Mouse (Mus musculus): Measurements from ENCODE around the gene Kcnip3. TPM values are rescaled to one million over a fixed set of nuclear protein-coding genes. Genes with fewer than 3 reads are reported as not detected.
A peak's percentile ranks its signal among the peaks of the same experiment; 100 is the strongest.

Gene Kcnip3
- polyA plus RNA-seq, 1 experiment from 2014 or later, result 1.8 TPM

DNA sequence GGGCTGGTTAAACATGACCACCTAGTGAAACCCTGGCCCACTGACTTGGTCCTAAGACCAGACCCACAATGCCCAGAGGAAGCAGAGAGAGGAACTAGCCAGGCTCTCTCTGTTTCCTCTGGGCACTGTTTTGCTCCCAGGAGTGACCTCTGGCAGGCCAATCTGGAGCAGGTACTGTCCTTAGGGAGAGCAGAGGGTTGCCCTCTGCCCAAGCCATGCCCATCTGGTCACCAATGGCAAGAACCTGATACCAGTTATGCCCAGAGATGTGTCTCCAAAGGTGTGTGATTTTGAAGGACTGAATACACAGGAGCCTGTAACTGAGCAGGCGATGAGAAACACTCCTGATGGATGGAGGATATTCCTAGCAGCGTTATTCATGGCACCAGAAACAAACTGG is 19.8 kb upstream of the Kcnip3 start:
- H3K4me1 ChIP-seq (replicated peaks; ENCODE audit: control insufficient read depth, insufficient read depth, low read length), result no peaks in the 10 kb centered on the region
- H3K4me2 ChIP-seq (replicated peaks; ENCODE audit: low read depth), result no peak overlapping the region; the same call in 1 of the 2 replicates
- H3K27ac ChIP-seq (ENCODE audit: low read depth, low read length), result no peak overlapping the region
- TF ChIP-seq CTCF (IDR thresholded peaks at IDR 0.05; ENCODE audit: low read depth), result no peak
- H3K9ac ChIP-seq (ENCODE audit: low read depth, low read length), result no peak overlapping the region
- H3K27me3 ChIP-seq (replicated peaks; ENCODE audit: control insufficient read depth, insufficient read depth, low read length), result peaks cover 13% of the 10 kb centered on the region; the same call in 1 of the 2 replicates
- H3K36me3 ChIP-seq (ENCODE audit: control insufficient read depth, insufficient read depth), result no peaks in the 10 kb centered on the region
- WGBS, result 84% methylated on average over 2 of the region's 2 CpGs
- H3K9me3 ChIP-seq (ENCODE audit: control insufficient read depth), result no peaks in the 10 kb centered on the region
- no peak for ATAC-seq
- H3K4me3 ChIP-seq (ENCODE audit: low read depth, low read length), result no peak overlapping the region

DNA sequence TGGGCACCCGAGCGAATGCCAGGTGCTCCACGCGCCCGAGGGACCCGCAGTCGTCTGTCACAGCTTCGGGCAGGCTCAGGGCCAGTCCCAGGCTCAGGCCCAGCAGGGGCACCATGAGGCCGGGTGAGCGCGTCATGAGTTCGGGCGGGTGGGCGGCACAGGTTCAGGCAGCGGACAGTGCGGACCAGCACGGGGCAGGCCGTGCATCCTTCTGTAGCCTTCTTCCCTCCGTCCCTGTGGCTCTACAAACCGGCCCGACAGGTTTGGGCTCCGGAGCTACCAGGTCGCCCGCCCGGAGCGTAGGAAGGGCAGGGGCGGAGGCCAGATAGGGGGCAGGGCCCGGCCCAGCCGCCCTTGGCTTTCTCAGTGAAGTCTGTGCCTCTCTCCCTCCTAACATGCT is 19.3 kb upstream of the Kcnip3 start, which contains the start of gene Prom2:
Gene Prom2, minus strand, starts transcription at position 283 of the 400 bp plus-strand sequence.
- no peak for TF ChIP-seq CTCF (IDR thresholded peaks at IDR 0.05; ENCODE audit: low read depth)
- H3K27ac ChIP-seq (ENCODE audit: low read depth, low read length), result no peak within 1 kb of the TSS
- no peak within 1 kb of the TSS for H3K9ac ChIP-seq (ENCODE audit: low read depth, low read length)
- H3K4me3 ChIP-seq (ENCODE audit: low read depth, low read length), result no peak within 1 kb of the TSS
- H3K36me3 ChIP-seq (ENCODE audit: control insufficient read depth, insufficient read depth), result no peaks in the 10 kb centered on the region
- WGBS, result 3% methylated on average over 28 of the region's 29 CpGs
- peak within 1 kb of the TSS; percentile 50 for H3K4me2 ChIP-seq (replicated peaks; ENCODE audit: low read depth)
- H3K9me3 ChIP-seq (ENCODE audit: control insufficient read depth), result no peaks in the 10 kb centered on the region
- H3K27me3 ChIP-seq (replicated peaks; ENCODE audit: control insufficient read depth, insufficient read depth, low read length), result peaks cover 13% of the 10 kb centered on the region; the same call in 1 of the 2 replicates
- ATAC-seq, result peak; percentile 43
- H3K4me1 ChIP-seq (replicated peaks; ENCODE audit: control insufficient read depth, insufficient read depth, low read length), result no peaks in the 10 kb centered on the region

DNA sequence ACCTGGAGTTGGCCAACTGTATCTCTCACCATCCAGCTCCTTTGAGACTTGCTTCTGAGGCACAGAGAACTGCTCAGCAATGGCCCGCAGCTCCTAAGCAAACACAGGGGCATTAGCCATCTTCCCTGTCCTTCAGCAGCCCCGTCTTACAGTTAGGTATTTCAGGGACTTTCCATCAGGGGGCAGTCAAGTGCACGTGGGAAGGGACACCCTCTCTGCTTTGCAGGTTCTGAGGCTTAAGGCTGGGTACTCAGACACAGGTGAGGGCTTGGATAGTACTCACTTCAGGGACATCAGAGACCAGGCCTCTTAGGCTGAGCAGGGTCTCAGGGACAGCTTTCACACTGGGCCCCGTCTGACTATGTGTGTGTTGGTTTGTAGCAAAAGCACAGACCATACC is 17.6 kb upstream of the Kcnip3 start:
- Histone ChIP-seq H3K36me3 (ENCODE audit: control insufficient read depth, insufficient read depth) (no peaks in the 10 kb centered on the region), H3K27ac (ENCODE audit: low read depth, low read length) (no peak overlapping the region), H3K27me3 (replicated peaks; ENCODE audit: control insufficient read depth, insufficient read depth, low read length) (peaks cover 13% of the 10 kb centered on the region; the same call in 1 of the 2 replicates), H3K4me2 (replicated peaks; ENCODE audit: low read depth) (no peak overlapping the region), H3K4me3 (ENCODE audit: low read depth, low read length) (no peak overlapping the region), H3K4me1 (replicated peaks; ENCODE audit: control insufficient read depth, insufficient read depth, low read length) (no peaks in the 10 kb centered on the region), H3K9me3 (ENCODE audit: control insufficient read depth) (no peaks in the 10 kb centered on the region), H3K9ac (ENCODE audit: low read depth, low read length) (no peak overlapping the region)
- peak; percentile 65 for TF ChIP-seq CTCF (IDR thresholded peaks at IDR 0.05; ENCODE audit: low read depth)
- no peak for ATAC-seq
- 31% methylated on average over 4 of the region's 4 CpGs for WGBS

DNA sequence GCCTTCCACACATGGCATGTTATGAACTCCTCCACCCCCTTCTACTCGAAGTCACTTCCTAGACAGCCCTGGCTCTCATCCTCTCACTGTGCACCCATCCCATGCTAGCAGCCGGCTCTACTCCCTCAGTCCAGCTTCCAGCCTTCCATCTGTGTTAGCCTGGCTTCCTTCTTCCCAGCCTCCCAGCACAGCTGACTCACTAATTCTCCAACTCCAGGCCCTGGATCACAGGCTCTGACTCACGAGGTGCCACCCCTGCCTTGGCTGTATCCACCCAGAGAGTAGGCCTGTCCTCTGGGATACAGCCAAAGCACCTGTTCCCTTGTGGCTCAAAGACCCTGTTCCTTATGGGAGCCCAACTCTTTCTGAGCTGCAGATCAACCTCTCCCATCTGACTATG is 15.7 kb upstream of the Kcnip3 start:
- no peaks in the 10 kb centered on the region for H3K4me1 ChIP-seq (replicated peaks; ENCODE audit: control insufficient read depth, insufficient read depth, low read length)
- TF ChIP-seq CTCF (IDR thresholded peaks at IDR 0.05; ENCODE audit: low read depth), result no peak
- H3K9ac ChIP-seq (ENCODE audit: low read depth, low read length), result no peak overlapping the region
- 50% methylated on average over 3 of the region's 3 CpGs for WGBS
- no peak for ATAC-seq
- H3K27ac ChIP-seq (ENCODE audit: low read depth, low read length), result no peak overlapping the region
- H3K27me3 ChIP-seq (replicated peaks; ENCODE audit: control insufficient read depth, insufficient read depth, low read length), result peaks cover 13% of the 10 kb centered on the region; the same call in 1 of the 2 replicates
- no peaks in the 10 kb centered on the region for H3K9me3 ChIP-seq (ENCODE audit: control insufficient read depth)
- no peaks in the 10 kb centered on the region for H3K36me3 ChIP-seq (ENCODE audit: control insufficient read depth, insufficient read depth)
- H3K4me2 ChIP-seq (replicated peaks; ENCODE audit: low read depth), result no peak overlapping the region
- H3K4me3 ChIP-seq (ENCODE audit: low read depth, low read length), result no peak overlapping the region

DNA sequence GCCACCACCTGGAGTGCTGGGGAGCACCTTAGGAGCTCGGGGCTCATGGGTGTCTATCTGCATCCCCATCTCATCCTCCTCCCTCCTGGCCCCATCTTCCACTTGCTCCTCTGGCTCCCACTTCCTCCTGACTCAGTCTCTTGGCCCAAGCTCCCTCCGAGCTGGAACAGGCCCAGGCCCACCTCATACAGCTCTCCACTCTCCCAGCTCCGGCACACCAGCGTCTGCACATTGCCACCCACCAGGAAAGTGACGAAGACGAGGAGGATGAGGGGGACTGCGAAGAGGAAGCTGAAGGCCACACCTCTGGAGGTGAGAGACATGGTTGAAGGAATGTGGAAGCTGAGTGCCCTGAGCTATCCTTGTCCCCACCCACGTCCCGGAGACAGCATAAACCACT is 13.5 kb upstream of the Kcnip3 start:
- H3K9me3 ChIP-seq (ENCODE audit: control insufficient read depth), result no peaks in the 10 kb centered on the region
- H3K4me3 ChIP-seq (ENCODE audit: low read depth, low read length), result no peak overlapping the region
- H3K36me3 ChIP-seq (ENCODE audit: control insufficient read depth, insufficient read depth), result no peaks in the 10 kb centered on the region
- H3K4me1 ChIP-seq (replicated peaks; ENCODE audit: control insufficient read depth, insufficient read depth, low read length), result no peaks in the 10 kb centered on the region
- no peak for ATAC-seq
- 81% methylated on average over 9 of the region's 9 CpGs for WGBS
- H3K4me2 ChIP-seq (replicated peaks; ENCODE audit: low read depth), result no peak overlapping the region
- H3K9ac ChIP-seq (ENCODE audit: low read depth, low read length), result no peak overlapping the region
- no peak for TF ChIP-seq CTCF (IDR thresholded peaks at IDR 0.05; ENCODE audit: low read depth)
- no peak overlapping the region for H3K27ac ChIP-seq (ENCODE audit: low read depth, low read length)
- H3K27me3 ChIP-seq (replicated peaks; ENCODE audit: control insufficient read depth, insufficient read depth, low read length), result peaks cover 6% of the 10 kb centered on the region; the same call in 1 of the 2 replicates

DNA sequence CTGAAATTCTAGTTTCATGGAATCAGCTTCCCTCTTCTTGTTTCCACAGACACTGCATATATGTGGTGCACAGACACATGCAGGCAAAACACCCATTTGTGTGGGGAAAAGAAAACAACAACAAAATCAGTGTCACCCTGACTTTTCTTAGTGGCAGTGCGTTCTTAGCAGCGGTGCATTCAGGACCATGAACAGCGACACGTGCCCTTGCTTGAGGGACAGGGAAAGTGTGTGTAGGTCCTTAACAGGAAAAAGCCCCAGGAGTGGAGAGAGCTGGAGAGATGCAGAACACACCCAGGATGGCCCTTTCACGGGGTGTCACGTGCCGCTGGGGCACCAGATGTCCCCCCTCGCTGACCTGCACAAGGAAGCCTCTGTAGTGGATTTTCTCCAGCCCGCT is 10.5 kb upstream of the Kcnip3 start:
- Histone ChIP-seq H3K27me3 (replicated peaks; ENCODE audit: control insufficient read depth, insufficient read depth, low read length) (no peaks in the 10 kb centered on the region), H3K36me3 (ENCODE audit: control insufficient read depth, insufficient read depth) (no peaks in the 10 kb centered on the region), H3K4me2 (replicated peaks; ENCODE audit: low read depth) (no peak overlapping the region), H3K9me3 (ENCODE audit: control insufficient read depth) (no peaks in the 10 kb centered on the region), H3K4me3 (ENCODE audit: low read depth, low read length) (no peak overlapping the region), H3K9ac (ENCODE audit: low read depth, low read length) (no peak overlapping the region), H3K27ac (ENCODE audit: low read depth, low read length) (no peak overlapping the region), H3K4me1 (replicated peaks; ENCODE audit: control insufficient read depth, insufficient read depth, low read length) (no peaks in the 10 kb centered on the region)
- no peak for TF ChIP-seq CTCF (IDR thresholded peaks at IDR 0.05; ENCODE audit: low read depth)
- no peak for ATAC-seq
- 11% methylated on average over 9 of the region's 9 CpGs for WGBS

DNA sequence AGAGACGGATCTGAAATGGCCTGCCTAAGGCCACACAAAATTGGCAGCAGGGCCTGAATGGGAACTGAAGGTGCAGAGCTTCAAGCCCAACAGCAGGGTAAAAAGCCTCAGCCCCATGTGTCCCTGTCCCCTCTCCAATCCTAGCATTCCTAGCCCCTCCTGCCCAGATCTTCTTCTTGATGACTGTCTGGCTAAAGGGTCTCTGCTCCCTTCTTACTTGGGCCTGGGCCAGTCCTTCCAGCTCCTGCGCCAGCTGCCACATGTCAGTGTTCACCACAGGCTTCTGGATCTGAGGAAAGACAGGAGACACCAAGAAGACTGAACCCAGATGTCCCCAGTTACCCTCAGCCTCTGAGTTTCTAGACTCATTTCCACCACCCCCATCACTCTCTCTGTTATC is 9.7 kb upstream of the Kcnip3 start:
- Histone ChIP-seq H3K9ac (ENCODE audit: low read depth, low read length) (no peak overlapping the region), H3K4me3 (ENCODE audit: low read depth, low read length) (no peak overlapping the region), H3K36me3 (ENCODE audit: control insufficient read depth, insufficient read depth) (no peaks in the 10 kb centered on the region), H3K27ac (ENCODE audit: low read depth, low read length) (no peak overlapping the region), H3K27me3 (replicated peaks; ENCODE audit: control insufficient read depth, insufficient read depth, low read length) (no peaks in the 10 kb centered on the region), H3K4me1 (replicated peaks; ENCODE audit: control insufficient read depth, insufficient read depth, low read length) (no peaks in the 10 kb centered on the region), H3K4me2 (replicated peaks; ENCODE audit: low read depth) (no peak overlapping the region), H3K9me3 (ENCODE audit: control insufficient read depth) (no peaks in the 10 kb centered on the region)
- no peak for TF ChIP-seq CTCF (IDR thresholded peaks at IDR 0.05; ENCODE audit: low read depth)
- no peak for ATAC-seq
- WGBS, result 82% methylated on average over 2 of the region's 2 CpGs
